Mouse (Mus musculus): ENCODE measurements around the gene Klhl6. TPM values are rescaled to one million over a fixed set of nuclear protein-coding genes. Genes with fewer than 3 reads are reported as not detected.

The Klhl6 gene
- polyA plus RNA-seq, 1 experiment, result 50.7 TPM

- TF ChIP-seq CTCF (IDR thresholded peaks at IDR 0.05; ENCODE audit: low read depth, low read length), result no peak
- no peak for TF ChIP-seq POLR2A (IDR thresholded peaks at IDR 0.05; ENCODE audit: borderline replicate concordance, low read depth, low read length)
- peaks cover 65% of the 10 kb centered on the region for H3K4me1 ChIP-seq (ENCODE audit: control insufficient read depth, insufficient read depth, low read length)
- peak overlapping the region; percentile 79 for H3K27ac ChIP-seq (ENCODE audit: insufficient read depth, low read depth, low read length)
- no peak overlapping the region for H3K4me3 ChIP-seq (ENCODE audit: insufficient read depth, low read length)
These were observed 9.4 kb downstream of the Klhl6 start for GRCm38 (mm10) chr16:19973480-19973879.

- H3K27ac ChIP-seq (ENCODE audit: insufficient read depth, low read depth, low read length), result peak overlapping the region; percentile 56
These were observed 10.0 kb downstream of the Klhl6 start for GRCm38 (mm10) chr16:19972736-19973350.

GRCm38 (mm10) chr16:19969506-19969905 lies 13.3 kb downstream of the Klhl6 start:
- Histone ChIP-seq H3K4me3 (ENCODE audit: insufficient read depth, low read length) (no peak overlapping the region), H3K27ac (ENCODE audit: insufficient read depth, low read depth, low read length) (no peak overlapping the region), H3K4me1 (ENCODE audit: control insufficient read depth, insufficient read depth, low read length) (peaks cover 53% of the 10 kb centered on the region)
- TF ChIP-seq CTCF (IDR thresholded peaks at IDR 0.05; ENCODE audit: low read depth, low read length) (no peak), POLR2A (IDR thresholded peaks at IDR 0.05; ENCODE audit: borderline replicate concordance, low read depth, low read length) (no peak)

More at GRCm38 (mm10) chr16:19972736-19973350, 10.0 kb downstream of the Klhl6 start:
- H3K4me1 ChIP-seq (ENCODE audit: control insufficient read depth, insufficient read depth, low read length), result peaks cover 62% of the 10 kb centered on the region
- H3K4me3 ChIP-seq (ENCODE audit: insufficient read depth, low read length), result no peak overlapping the region
- TF ChIP-seq CTCF (IDR thresholded peaks at IDR 0.05; ENCODE audit: low read depth, low read length) (no peak), POLR2A (IDR thresholded peaks at IDR 0.05; ENCODE audit: borderline replicate concordance, low read depth, low read length) (no peak)

DNA sequence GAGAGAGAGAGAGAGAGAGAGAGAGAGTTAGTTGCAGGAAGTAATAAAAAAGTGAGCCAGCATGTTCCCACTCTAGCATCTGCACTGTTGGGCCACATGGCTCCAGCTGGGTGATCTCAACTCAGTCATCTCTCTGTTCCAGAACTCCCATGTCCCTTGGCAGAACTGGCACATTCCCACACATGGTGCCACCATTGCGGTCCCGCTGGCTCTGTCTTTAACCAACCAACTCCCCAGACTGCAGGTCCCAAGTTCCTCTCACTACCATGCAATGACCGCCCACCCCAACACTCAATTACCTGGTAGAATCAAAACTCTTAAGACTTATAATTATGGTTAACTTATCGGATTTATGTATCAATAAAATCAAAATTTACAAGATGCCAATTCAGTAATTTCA lies 14.2 kb downstream of the Klhl6 start:
- peaks cover 52% of the 10 kb centered on the region for H3K4me1 ChIP-seq (ENCODE audit: control insufficient read depth, insufficient read depth, low read length)
- no peak overlapping the region for H3K4me3 ChIP-seq (ENCODE audit: insufficient read depth, low read length)
- no peak overlapping the region for H3K27ac ChIP-seq (ENCODE audit: insufficient read depth, low read depth, low read length)
- TF ChIP-seq CTCF (IDR thresholded peaks at IDR 0.05; ENCODE audit: low read depth, low read length) (no peak), POLR2A (IDR thresholded peaks at IDR 0.05; ENCODE audit: borderline replicate concordance, low read depth, low read length) (no peak)

- no peak overlapping the region for H3K27ac ChIP-seq (ENCODE audit: insufficient read depth, low read depth, low read length)
- peaks cover 51% of the 10 kb centered on the region for H3K4me1 ChIP-seq (ENCODE audit: control insufficient read depth, insufficient read depth, low read length)
- H3K4me3 ChIP-seq (ENCODE audit: insufficient read depth, low read length), result no peak overlapping the region
- no peak for TF ChIP-seq CTCF (IDR thresholded peaks at IDR 0.05; ENCODE audit: low read depth, low read length)
- no peak for TF ChIP-seq POLR2A (IDR thresholded peaks at IDR 0.05; ENCODE audit: borderline replicate concordance, low read depth, low read length)
These were observed 14.9 kb downstream of the Klhl6 start for GRCm38 (mm10) chr16:19967897-19968392.

DNA sequence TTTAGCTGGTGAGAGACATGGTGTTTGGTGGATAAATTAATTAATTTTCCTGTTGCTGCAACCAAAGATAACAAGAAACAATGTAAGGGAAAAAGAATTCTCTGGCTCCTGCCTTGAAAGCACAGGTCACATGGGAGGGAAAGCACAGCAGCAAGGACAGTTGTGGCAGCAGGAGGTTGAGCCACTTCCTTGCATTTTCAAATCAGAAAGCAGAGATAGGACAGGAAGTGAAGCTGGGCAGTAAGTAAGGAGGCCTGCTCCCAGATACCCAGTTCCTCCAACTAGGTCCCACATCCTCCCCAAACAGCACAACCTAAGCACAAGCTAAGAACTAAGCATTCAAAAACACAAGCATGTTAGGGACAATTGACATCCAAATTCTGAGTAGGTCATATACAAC lies 15.9 kb downstream of the Klhl6 start:
- no peak for TF ChIP-seq POLR2A (IDR thresholded peaks at IDR 0.05; ENCODE audit: borderline replicate concordance, low read depth, low read length)
- TF ChIP-seq CTCF (IDR thresholded peaks at IDR 0.05; ENCODE audit: low read depth, low read length), result no peak
- peak overlapping the region; percentile 60 for H3K27ac ChIP-seq (ENCODE audit: insufficient read depth, low read depth, low read length)
- H3K4me1 ChIP-seq (ENCODE audit: control insufficient read depth, insufficient read depth, low read length), result peaks cover 50% of the 10 kb centered on the region
- H3K4me3 ChIP-seq (ENCODE audit: insufficient read depth, low read length), result no peak overlapping the region

- Histone ChIP-seq H3K4me3 (ENCODE audit: insufficient read depth, low read length) (no peak overlapping the region), H3K4me1 (ENCODE audit: control insufficient read depth, insufficient read depth, low read length) (peaks cover 50% of the 10 kb centered on the region), H3K27ac (ENCODE audit: insufficient read depth, low read depth, low read length) (peak overlapping the region; percentile 31; the same call in 1 of the 2 replicates)
- TF ChIP-seq POLR2A (IDR thresholded peaks at IDR 0.05; ENCODE audit: borderline replicate concordance, low read depth, low read length), result no peak
- TF ChIP-seq CTCF (IDR thresholded peaks at IDR 0.05; ENCODE audit: low read depth, low read length), result no peak
These were observed 16.4 kb downstream of the Klhl6 start for GRCm38 (mm10) chr16:19966437-19966836.

DNA sequence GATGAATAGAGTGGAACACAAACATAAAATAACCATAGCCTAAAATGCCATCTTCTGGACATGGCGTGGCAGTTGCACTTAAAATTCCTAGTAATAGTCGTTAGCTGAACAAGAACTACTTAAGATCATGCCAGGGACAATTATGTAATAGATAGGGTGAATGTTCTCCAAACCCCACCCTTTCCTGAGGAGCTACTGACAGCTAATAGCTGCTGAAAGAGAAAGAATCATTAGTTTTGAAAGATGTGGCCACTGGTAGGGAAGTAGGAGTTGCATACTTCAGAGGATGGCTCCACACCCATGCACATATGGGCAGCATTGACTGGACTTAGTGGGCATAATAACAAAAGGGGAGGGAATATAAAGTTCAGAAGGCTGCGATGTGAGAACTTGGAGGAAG lies 19.9 kb downstream of the Klhl6 start:
- Histone ChIP-seq H3K4me1 (ENCODE audit: control insufficient read depth, insufficient read depth, low read length) (peaks cover 50% of the 10 kb centered on the region), H3K27ac (ENCODE audit: insufficient read depth, low read depth, low read length) (peak overlapping the region; percentile 29; the same call in 1 of the 2 replicates), H3K4me3 (ENCODE audit: insufficient read depth, low read length) (no peak overlapping the region)
- TF ChIP-seq CTCF (IDR thresholded peaks at IDR 0.05; ENCODE audit: low read depth, low read length) (no peak), POLR2A (IDR thresholded peaks at IDR 0.05; ENCODE audit: borderline replicate concordance, low read depth, low read length) (no peak)

DNA sequence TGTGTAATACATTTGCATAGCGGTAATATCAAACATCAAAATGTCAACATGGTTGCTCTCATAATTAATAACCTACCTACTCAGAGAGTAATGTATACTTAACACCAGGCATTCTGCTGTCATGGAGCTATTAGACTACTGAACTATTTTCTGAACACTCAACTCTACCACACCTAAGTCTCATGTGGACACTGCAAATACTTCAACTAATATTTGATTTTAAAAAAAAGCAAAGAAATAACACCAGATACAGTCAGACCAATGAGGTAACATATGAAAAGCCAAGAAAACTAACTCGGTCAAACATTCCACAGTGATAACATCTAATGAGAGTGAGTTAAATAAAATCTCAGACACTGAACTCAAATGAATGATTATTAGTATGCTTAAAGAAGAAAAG lies 21.8 kb downstream of the Klhl6 start:
- TF ChIP-seq CTCF (IDR thresholded peaks at IDR 0.05; ENCODE audit: low read depth, low read length) (no peak), POLR2A (IDR thresholded peaks at IDR 0.05; ENCODE audit: borderline replicate concordance, low read depth, low read length) (no peak)
- Histone ChIP-seq H3K4me3 (ENCODE audit: insufficient read depth, low read length) (no peak overlapping the region), H3K27ac (ENCODE audit: insufficient read depth, low read depth, low read length) (no peak overlapping the region), H3K4me1 (ENCODE audit: control insufficient read depth, insufficient read depth, low read length) (peaks cover 35% of the 10 kb centered on the region)

DNA sequence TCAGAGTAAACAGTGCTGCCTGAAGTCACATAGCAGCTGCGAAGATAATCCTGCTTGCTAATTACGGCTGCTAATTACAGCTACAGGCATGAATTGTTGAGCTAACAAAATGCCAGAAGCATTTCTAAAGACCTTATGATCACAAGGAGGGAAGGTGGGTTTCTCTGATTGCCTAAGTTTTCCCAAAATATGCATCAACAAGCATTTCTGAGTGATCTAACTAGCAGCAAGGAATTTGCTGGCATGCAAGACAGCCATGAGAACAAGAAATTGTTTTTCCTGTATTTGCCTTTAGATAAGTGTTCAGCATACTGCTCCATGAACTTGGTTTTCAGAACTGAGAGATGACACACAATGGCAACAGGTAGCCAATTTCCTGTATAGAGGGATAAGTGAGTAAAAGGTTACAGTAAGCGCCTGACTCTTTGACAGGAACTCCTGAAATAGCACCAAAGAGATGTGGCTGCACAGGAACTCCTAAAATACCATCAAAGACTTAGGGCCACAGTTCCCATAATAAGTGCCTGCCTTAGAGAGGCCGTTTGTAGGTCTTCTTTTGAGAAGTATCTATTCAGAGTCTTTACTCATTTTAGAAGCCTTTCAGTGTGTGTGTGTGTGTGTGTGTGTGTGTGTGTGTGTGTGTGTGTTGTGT lies 22.3 kb downstream of the Klhl6 start:
- Histone ChIP-seq H3K27ac (ENCODE audit: insufficient read depth, low read depth, low read length) (peak overlapping the region; percentile 30; the same call in 1 of the 2 replicates), H3K4me3 (ENCODE audit: insufficient read depth, low read length) (no peak overlapping the region), H3K4me1 (ENCODE audit: control insufficient read depth, insufficient read depth, low read length) (peaks cover 35% of the 10 kb centered on the region)
- TF ChIP-seq CTCF (IDR thresholded peaks at IDR 0.05; ENCODE audit: low read depth, low read length) (no peak), POLR2A (IDR thresholded peaks at IDR 0.05; ENCODE audit: borderline replicate concordance, low read depth, low read length) (no peak)
